Mouse (Mus musculus) forebrain, embryonic 10.5 days (tissue): ENCODE data around the gene Ccn2. TPM values are rescaled to one million over a fixed set of nuclear protein-coding genes. Genes with fewer than 3 reads are reported as not detected.

Experiments used
- DNase-seq: peaks from one replicate; pipeline ENCODE4 v3.0.0-alpha.2; 2017; ENCODE audit warnings: low spot score; ENCODE audit errors: extremely low spot score
- H3K27ac ChIP-seq: fragments of 300-500 bp; sonication (generic); 2 replicates; pipeline ENCODE4 v1.5.1; 2016; ENCODE audit warnings: mild to moderate bottlenecking
- H3K27me3 ChIP-seq: fragments of 300-500 bp; sonication (generic); 2 replicates; pipeline ENCODE4 v1.6.1; 2016; ENCODE audit warnings: mild to moderate bottlenecking; ENCODE audit not compliant: poor library complexity, severe bottlenecking
- H3K36me3 ChIP-seq: fragments of 300-500 bp; sonication (generic); replicated peaks from 2 replicates; pipeline ENCODE4 v1.6.1; 2016; ENCODE audit warnings: mild to moderate bottlenecking, moderate library complexity
- H3K4me1 ChIP-seq: fragments of 300-500 bp; sonication (generic); 2 replicates; pipeline ENCODE4 v1.6.1; 2016
- H3K4me3 ChIP-seq: fragments of 300-500 bp; sonication (generic); 2 replicates; pipeline ENCODE4 v1.5.1; 2016; ENCODE audit warnings: mild to moderate bottlenecking, moderate library complexity
- H3K9me3 ChIP-seq: fragments of 300-500 bp; sonication (generic); 2 replicates; pipeline ENCODE4 v1.6.1; 2016; ENCODE audit warnings: mild to moderate bottlenecking, moderate library complexity
- WGBS: fragments of 180-500 bp; shearing (Covaris S2); methylation state at CpG from one replicate; pipeline ENCODE4 v1.1.7; 2016; 5-methylcytosine and 5-hydroxymethylcytosine counted together
- polyA plus RNA-seq: library from polyadenylated mRNA; unstranded; fragments of >200 nt; fragmentation: Nextera tagmentation; extraction: Ambion mirVana; gene quantifications from 2 replicates; pipeline ENCODE4 v1.2.1, GENCODE M21; 2016

The Ccn2 gene
- polyA plus RNA-seq, result 11.2 and 11.7 TPM in 2 replicates

GRCm38 (mm10) chr10:24595250-24596002 lies at the start of gene Ccn2:
Gene Ccn2, plus strand, starts transcription at chr10:24595442.
- peak within 1 kb of the TSS; percentile 82 for H3K4me3 ChIP-seq
- no peaks in the 10 kb centered on the region for H3K9me3 ChIP-seq
- WGBS, result 0% methylated on average over 53 of the region's 53 CpGs
- peaks cover 24% of the 10 kb centered on the region for H3K36me3 ChIP-seq
- peak within 1 kb of the TSS; percentile 96 for H3K27ac ChIP-seq
- peak; percentile 83 for DNase-seq
- peaks cover 59% of the 10 kb centered on the region for H3K4me1 ChIP-seq
- no peaks in the 10 kb centered on the region for H3K27me3 ChIP-seq

DNA sequence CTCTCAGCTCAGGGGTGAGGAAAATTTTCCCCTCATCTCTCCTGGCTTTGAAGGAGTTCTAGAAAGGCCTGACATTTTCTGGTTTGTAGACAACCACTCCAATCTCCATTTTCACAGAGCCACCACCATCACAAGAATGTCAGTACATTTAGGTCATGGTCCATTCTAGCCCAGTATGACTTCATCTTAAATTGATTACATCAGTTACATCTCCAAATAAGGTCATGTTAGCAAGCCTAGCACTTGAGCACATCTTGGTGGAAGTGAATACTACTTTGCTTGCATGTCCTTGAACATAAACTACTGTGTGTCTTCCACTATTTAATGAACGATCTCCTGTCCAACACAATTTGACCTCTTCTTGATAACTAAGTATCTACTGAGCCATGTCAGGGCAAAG lies 42.4 kb upstream of the Ccn2 start:
- no peaks in the 10 kb centered on the region for H3K36me3 ChIP-seq
- no peak overlapping the region for H3K4me3 ChIP-seq
- DNase-seq, result no peak
- no peaks in the 10 kb centered on the region for H3K4me1 ChIP-seq
- H3K27ac ChIP-seq, result no peak overlapping the region
- no peaks in the 10 kb centered on the region for H3K27me3 ChIP-seq
- 95% methylated on average over 1 of the region's 1 CpGs for WGBS
- H3K9me3 ChIP-seq, result no peaks in the 10 kb centered on the region

- H3K27ac ChIP-seq, result no peak overlapping the region
- 60% methylated on average over 2 of the region's 2 CpGs for WGBS
- H3K9me3 ChIP-seq, result no peaks in the 10 kb centered on the region
- no peaks in the 10 kb centered on the region for H3K36me3 ChIP-seq
- DNase-seq, result no peak
- no peaks in the 10 kb centered on the region for H3K4me1 ChIP-seq
- H3K4me3 ChIP-seq, result no peak overlapping the region
- no peaks in the 10 kb centered on the region for H3K27me3 ChIP-seq
Observed at GRCm38 (mm10) chr10:24554091-24554490, 41.2 kb upstream of the Ccn2 start.

GRCm38 (mm10) chr10:24558366-24558765 lies 36.9 kb upstream of the Ccn2 start:
- Histone ChIP-seq H3K4me1 (no peaks in the 10 kb centered on the region), H3K36me3 (no peaks in the 10 kb centered on the region), H3K27me3 (no peaks in the 10 kb centered on the region), H3K9me3 (no peaks in the 10 kb centered on the region), H3K4me3 (no peak overlapping the region), H3K27ac (no peak overlapping the region)
- no peak for DNase-seq
- WGBS, result 85% methylated on average over 2 of the region's 2 CpGs

DNA sequence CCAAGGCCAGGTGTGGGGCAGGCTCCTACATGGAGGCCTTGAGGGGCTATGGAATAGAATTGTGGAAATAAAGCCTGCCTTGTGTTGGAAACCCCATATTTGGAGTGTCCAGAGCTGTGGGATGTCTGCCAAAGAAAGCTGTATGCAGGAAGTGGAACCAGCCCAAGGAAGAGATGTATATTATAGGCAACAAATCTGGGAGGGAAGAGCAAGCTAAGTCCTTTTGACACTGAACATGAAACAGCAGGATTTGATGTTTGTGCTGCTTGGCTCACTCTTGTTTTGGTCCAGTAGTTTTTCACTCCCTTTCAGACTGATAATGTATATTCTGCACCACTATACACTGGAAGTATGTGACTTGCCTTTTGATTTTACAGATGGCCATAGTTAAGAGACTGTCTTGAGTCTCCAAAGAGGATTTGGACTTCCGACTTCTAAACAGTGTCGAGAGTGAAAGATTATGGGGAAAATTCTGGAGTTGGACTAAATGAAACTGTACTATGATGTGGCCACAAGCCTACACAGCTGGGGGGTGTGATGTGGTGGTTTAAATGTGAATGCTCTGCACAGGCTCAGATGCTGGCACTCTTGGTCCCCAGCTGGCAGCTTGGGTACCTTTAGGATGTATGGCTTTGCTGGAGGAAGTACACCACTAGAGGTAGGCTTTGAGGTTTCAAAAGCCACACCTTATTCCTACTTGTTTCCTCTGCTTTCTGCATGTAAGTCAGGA lies 25.4 kb upstream of the Ccn2 start:
- Histone ChIP-seq H3K4me1 (peaks cover 16% of the 10 kb centered on the region), H3K27me3 (no peaks in the 10 kb centered on the region), H3K27ac (no peak overlapping the region), H3K4me3 (no peak overlapping the region), H3K9me3 (no peaks in the 10 kb centered on the region), H3K36me3 (no peaks in the 10 kb centered on the region)
- no peak for DNase-seq
- WGBS, result 88% methylated on average over 2 of the region's 2 CpGs

DNA sequence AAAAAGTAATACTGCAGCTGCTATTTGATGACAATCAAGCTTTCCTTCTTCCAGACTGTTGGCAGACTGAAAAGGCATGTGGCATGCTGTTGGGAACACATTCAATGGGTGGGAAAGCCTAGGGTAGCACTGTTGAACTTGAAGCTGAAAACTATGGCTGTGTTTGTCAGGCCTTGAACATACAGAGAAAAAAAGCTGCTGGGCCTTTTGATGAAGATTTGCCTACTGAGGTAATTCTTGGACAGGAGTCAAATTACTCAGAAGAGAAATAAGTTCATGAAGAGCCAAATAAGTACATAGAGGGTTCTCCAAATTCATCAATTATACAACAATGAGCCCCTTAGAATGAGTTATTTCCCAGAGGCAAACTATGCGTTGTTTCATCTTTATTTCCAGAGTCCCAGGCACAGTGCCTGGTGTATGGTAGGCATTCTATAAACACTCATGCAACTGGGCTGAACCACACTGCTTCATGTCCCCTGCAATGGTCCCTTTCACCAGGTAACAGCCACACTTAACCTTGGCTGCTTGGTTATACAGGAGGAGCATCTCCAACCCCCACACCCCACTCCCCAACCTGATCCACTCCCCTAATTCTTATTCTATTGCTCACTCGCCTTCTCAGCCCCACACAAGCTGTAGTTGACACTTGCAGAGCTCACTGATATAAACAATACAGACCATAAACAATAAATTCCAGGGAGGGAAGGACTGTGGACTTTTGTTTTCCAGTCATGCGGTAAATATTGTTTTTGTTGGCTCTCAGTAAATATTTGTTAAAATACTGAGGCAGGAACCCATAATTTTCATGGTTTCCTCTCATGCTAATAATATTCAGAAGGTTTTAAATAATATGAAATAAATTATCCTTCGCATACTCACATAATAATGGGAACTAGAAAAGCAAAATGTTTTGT lies 22.9 kb upstream of the Ccn2 start:
- WGBS, result 79% methylated on average over 4 of the region's 4 CpGs
- H3K4me3 ChIP-seq, result no peak overlapping the region
- no peaks in the 10 kb centered on the region for H3K9me3 ChIP-seq
- H3K36me3 ChIP-seq, result no peaks in the 10 kb centered on the region
- H3K27ac ChIP-seq, result no peak overlapping the region
- peaks cover 16% of the 10 kb centered on the region for H3K4me1 ChIP-seq
- DNase-seq, result no peak
- no peaks in the 10 kb centered on the region for H3K27me3 ChIP-seq

DNA sequence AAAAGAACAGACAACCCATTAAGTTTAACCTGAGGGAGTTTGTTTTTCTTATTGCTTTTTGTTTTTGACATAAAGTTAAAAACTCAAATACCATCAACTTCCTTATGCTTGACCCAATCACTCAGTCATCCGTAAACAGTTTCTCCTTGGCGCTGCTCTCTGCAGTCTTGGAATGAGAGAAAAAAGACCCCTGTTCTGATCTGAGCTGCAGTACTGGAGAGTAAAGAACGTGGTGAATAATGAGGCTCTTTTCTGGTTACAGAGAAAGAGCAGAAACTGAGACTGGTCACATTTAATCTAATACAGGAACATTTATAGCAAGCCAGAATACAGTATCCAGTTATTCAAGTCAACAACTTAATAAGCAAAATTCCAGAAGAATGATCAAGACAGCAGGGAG lies 21.8 kb upstream of the Ccn2 start:
- Histone ChIP-seq H3K9me3 (no peaks in the 10 kb centered on the region), H3K27ac (no peak overlapping the region), H3K4me1 (peaks cover 16% of the 10 kb centered on the region), H3K36me3 (no peaks in the 10 kb centered on the region), H3K27me3 (no peaks in the 10 kb centered on the region), H3K4me3 (no peak overlapping the region)
- DNase-seq, result no peak
- WGBS, result 62% methylated on average over 3 of the region's 3 CpGs

DNA sequence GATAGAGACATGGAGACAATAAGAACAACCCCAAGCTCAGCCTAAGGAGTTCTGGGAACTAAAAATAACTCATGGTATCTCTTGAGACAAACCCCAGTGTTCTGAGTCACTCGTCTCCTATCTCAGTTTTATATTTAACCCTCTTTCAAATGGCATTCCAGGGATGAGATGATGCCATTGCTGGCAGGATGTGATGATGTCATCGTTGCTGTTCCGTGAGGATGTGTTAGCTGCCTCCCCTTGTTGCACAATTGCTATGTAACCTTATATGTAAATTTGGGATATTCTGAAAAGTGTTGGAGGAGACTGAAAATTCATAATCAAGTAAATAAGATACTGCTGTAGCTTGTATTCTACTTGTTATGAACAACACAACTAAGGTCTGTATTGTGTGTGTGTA lies 14.2 kb upstream of the Ccn2 start:
- no peaks in the 10 kb centered on the region for H3K9me3 ChIP-seq
- H3K36me3 ChIP-seq, result no peaks in the 10 kb centered on the region
- 86% methylated on average over 3 of the region's 3 CpGs for WGBS
- H3K27ac ChIP-seq, result no peak overlapping the region
- no peak overlapping the region for H3K4me3 ChIP-seq
- no peaks in the 10 kb centered on the region for H3K4me1 ChIP-seq
- no peak for DNase-seq
- H3K27me3 ChIP-seq, result no peaks in the 10 kb centered on the region

DNA sequence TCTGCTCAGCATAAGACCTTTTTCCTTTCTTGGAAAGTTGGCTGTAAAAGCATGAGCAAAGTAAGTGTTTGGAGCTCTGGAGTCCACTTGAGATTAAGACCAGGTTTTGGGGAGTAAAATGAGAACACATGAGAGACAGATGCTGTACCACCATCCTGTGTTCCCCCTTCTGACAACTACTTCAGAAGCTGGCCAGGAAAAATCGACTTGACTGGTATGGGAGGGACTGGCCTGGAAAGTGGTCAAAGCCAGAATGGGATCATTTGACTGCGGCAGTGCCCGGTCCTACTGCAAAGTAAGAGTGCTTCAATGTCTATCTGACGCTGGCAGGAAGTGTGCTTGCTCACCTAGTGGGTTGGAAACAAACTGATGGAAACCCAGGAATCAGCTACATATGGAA lies 6.4 kb upstream of the Ccn2 start:
- DNase-seq, result no peak
- Histone ChIP-seq H3K36me3 (no peaks in the 10 kb centered on the region), H3K9me3 (no peaks in the 10 kb centered on the region), H3K4me1 (peaks cover 20% of the 10 kb centered on the region), H3K27me3 (no peaks in the 10 kb centered on the region), H3K27ac (no peak overlapping the region), H3K4me3 (no peak overlapping the region)
- WGBS, result 82% methylated on average over 4 of the region's 4 CpGs

DNA sequence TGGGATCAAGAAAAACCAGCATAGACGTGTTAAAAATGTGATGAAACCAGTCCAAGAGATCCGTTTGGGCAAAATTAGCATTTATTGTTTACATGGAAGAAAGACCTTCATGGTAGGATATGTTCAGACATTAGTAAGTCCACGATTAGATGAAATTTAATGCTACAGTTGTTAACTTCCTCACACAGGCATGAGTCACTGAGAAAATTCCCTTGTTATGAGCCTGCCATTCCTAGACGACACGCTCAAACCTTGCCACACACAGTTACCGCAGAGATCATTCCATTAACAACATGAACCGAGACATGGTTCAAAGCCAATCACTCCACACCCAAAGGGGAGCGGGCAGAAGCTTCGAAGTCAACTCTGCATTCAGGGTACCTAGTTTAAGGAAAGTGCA lies 6.0 kb upstream of the Ccn2 start:
- peaks cover 24% of the 10 kb centered on the region for H3K4me1 ChIP-seq
- DNase-seq, result no peak
- no peaks in the 10 kb centered on the region for H3K36me3 ChIP-seq
- 92% methylated on average over 9 of the region's 9 CpGs for WGBS
- no peaks in the 10 kb centered on the region for H3K27me3 ChIP-seq
- H3K4me3 ChIP-seq, result no peak overlapping the region
- H3K9me3 ChIP-seq, result no peaks in the 10 kb centered on the region
- no peak overlapping the region for H3K27ac ChIP-seq

GRCm38 (mm10) chr10:24590546-24590945 lies 4.7 kb upstream of the Ccn2 start:
- Histone ChIP-seq H3K9me3 (no peaks in the 10 kb centered on the region), H3K4me3 (no peak overlapping the region), H3K4me1 (peaks cover 37% of the 10 kb centered on the region), H3K27ac (no peak overlapping the region), H3K36me3 (no peaks in the 10 kb centered on the region), H3K27me3 (no peaks in the 10 kb centered on the region)
- 43% methylated on average over 4 of the region's 4 CpGs for WGBS
- no peak for DNase-seq

- H3K4me1 ChIP-seq, result peaks cover 43% of the 10 kb centered on the region
- H3K27ac ChIP-seq, result no peak overlapping the region
- DNase-seq, result peak; percentile 78
- 16% methylated on average over 4 of the region's 4 CpGs for WGBS
- H3K4me3 ChIP-seq, result no peak overlapping the region
- H3K36me3 ChIP-seq, result no peaks in the 10 kb centered on the region
- H3K9me3 ChIP-seq, result no peaks in the 10 kb centered on the region
- H3K27me3 ChIP-seq, result no peaks in the 10 kb centered on the region
Observed at GRCm38 (mm10) chr10:24591136-24591535, 4.1 kb upstream of the Ccn2 start.
